Mouse (Mus musculus): ENCODE measurements around the gene Akap2.

GRCm38 (mm10) chr4:57755085-57755484 lies 37.6 kb downstream of the Akap2 start:
- no peak for TF ChIP-seq E2F4 (IDR thresholded peaks at IDR 0.05; ENCODE audit: insufficient read depth)
- TF ChIP-seq MYOD1 (IDR thresholded peaks at IDR 0.05; ENCODE audit: control insufficient read depth in 1 of 3, insufficient read length in 2 of 3, low read depth in 2 of 3): no peak
- no peak for TF ChIP-seq MAX (IDR thresholded peaks at IDR 0.05; ENCODE audit: low read depth)
- TF ChIP-seq MYOG (IDR thresholded peaks at IDR 0.05; ENCODE audit: control insufficient read depth in 1 of 3, insufficient read depth in 1 of 3, insufficient read length in 2 of 3, low read depth in 2 of 3): no peak
- no peak for TF ChIP-seq POLR2A (IDR thresholded peaks at IDR 0.05; ENCODE audit: insufficient read length, low read depth)
- TF ChIP-seq SRF (IDR thresholded peaks at IDR 0.05; ENCODE audit: control insufficient read depth, insufficient read length, low read depth): no peak
- no peak for TF ChIP-seq TCF12 (IDR thresholded peaks at IDR 0.05; ENCODE audit: insufficient read depth, poor library complexity, severe bottlenecking)
- no peak for TF ChIP-seq TCF3 (IDR thresholded peaks at IDR 0.05; ENCODE audit: insufficient read length, low read depth)
- no peak for TF ChIP-seq CEBPB (IDR thresholded peaks at IDR 0.05; ENCODE audit: insufficient read depth, poor library complexity, severe bottlenecking)
- TF ChIP-seq POLR2AphosphoS2 (IDR thresholded peaks at IDR 0.05; ENCODE audit: insufficient read length, low read depth): no peak
